Mouse (Mus musculus): ENCODE results near the gene Hs1bp3. TPM values are rescaled to one million over a fixed set of nuclear protein-coding genes. Genes with fewer than 3 reads are reported as not detected.

Hs1bp3 gene
- total RNA-seq, 2 experiments from 2014 or later: 10.5 to 12.0 TPM

GRCm38 (mm10) chr12:8301011-8301814 is 12.0 kb upstream of the Hs1bp3 start:
- no peak for DNase-seq (ENCODE audit: low spot score in 2 of 2)

GRCm38 (mm10) chr12:8301841-8302431 is 11.3 kb upstream of the Hs1bp3 start, which contains the start of gene Gdf7:
Gdf7 (minus strand) TSS chr12:8301954.
- DNase-seq (ENCODE audit: low spot score in 2 of 2): no peak

GRCm38 (mm10) chr12:8305258-8305657 is 8.0 kb upstream of the Hs1bp3 start:
- DNase-seq (ENCODE audit: low spot score in 2 of 2): no peak

GRCm38 (mm10) chr12:8306432-8306831 is 6.8 kb upstream of the Hs1bp3 start:
- peak; percentile 77 to 81 for DNase-seq (ENCODE audit: low spot score in 2 of 2)

- no peak for DNase-seq (ENCODE audit: low spot score in 2 of 2)
These were observed 6.3 kb upstream of the Hs1bp3 start for GRCm38 (mm10) chr12:8306910-8307309.

GRCm38 (mm10) chr12:8310992-8311391 is 2.2 kb upstream of the Hs1bp3 start:
- no peak for DNase-seq (ENCODE audit: low spot score in 2 of 2)

- DNase-seq (ENCODE audit: low spot score in 2 of 2): no peak
These were observed 966 bp upstream of the Hs1bp3 start for GRCm38 (mm10) chr12:8312266-8312665.

- DNase-seq (ENCODE audit: low spot score in 2 of 2): no peak
These were observed 541 bp downstream of the Hs1bp3 start for GRCm38 (mm10) chr12:8313773-8314172.

GRCm38 (mm10) chr12:8316541-8316940 is 3.3 kb downstream of the Hs1bp3 start:
- no peak for DNase-seq (ENCODE audit: low spot score in 2 of 2)

GRCm38 (mm10) chr12:8320084-8320713 is 7.0 kb downstream of the Hs1bp3 start:
- peak; percentile 87 to 92 for DNase-seq (ENCODE audit: low spot score in 2 of 2)

- DNase-seq (ENCODE audit: low spot score in 2 of 2): no peak
These were observed 8.3 kb downstream of the Hs1bp3 start for GRCm38 (mm10) chr12:8321506-8321905.

GRCm38 (mm10) chr12:8324086-8324485 is 10.9 kb downstream of the Hs1bp3 start:
- DNase-seq (ENCODE audit: low spot score in 2 of 2): no peak

GRCm38 (mm10) chr12:8325245-8325942 is 12.2 kb downstream of the Hs1bp3 start:
- peak; percentile 46 to 53 for DNase-seq (ENCODE audit: low spot score in 2 of 2)

GRCm38 (mm10) chr12:8325943-8326522 is 12.8 kb downstream of the Hs1bp3 start:
- peak; percentile 61 to 68 for DNase-seq (ENCODE audit: low spot score in 2 of 2)

- peak; percentile 99 for DNase-seq (ENCODE audit: low spot score in 2 of 2)
These were observed 13.8 kb downstream of the Hs1bp3 start for GRCm38 (mm10) chr12:8326825-8327674.

GRCm38 (mm10) chr12:8327675-8328053 is 14.4 kb downstream of the Hs1bp3 start:
- no peak for DNase-seq (ENCODE audit: low spot score in 2 of 2)

- no peak for DNase-seq (ENCODE audit: low spot score in 2 of 2)
These were observed 16.0 kb downstream of the Hs1bp3 start for GRCm38 (mm10) chr12:8329236-8329635.

- no peak for DNase-seq (ENCODE audit: low spot score in 2 of 2)
These were observed 18.4 kb downstream of the Hs1bp3 start for GRCm38 (mm10) chr12:8331489-8332173.

- no peak for DNase-seq (ENCODE audit: low spot score in 2 of 2)
These were observed 18.9 kb downstream of the Hs1bp3 start for GRCm38 (mm10) chr12:8332174-8332542.

GRCm38 (mm10) chr12:8333617-8334016 is 20.4 kb downstream of the Hs1bp3 start:
- DNase-seq (ENCODE audit: low spot score in 2 of 2): no peak

Data from layer of hippocampus, postnatal 10 days (tissue).